Mouse (Mus musculus): ENCODE results near the gene Heatr3. TPM values are rescaled to one million over a fixed set of nuclear protein-coding genes. Genes with fewer than 3 reads are reported as not detected.

Gene Heatr3
- polyA plus RNA-seq (2012; ENCODE audit: low replicate concordance): 9.9 and 22.2 TPM in 2 replicates

GRCm38 (mm10) chr8:88137748-88138484 lies at the start of gene Heatr3:
Gene Heatr3 (plus strand): TSS chr8:88137855.

GRCm38 (mm10) chr8:88118456-88119036 lies 19.1 kb upstream of the Heatr3 start, which contains the start of gene Cnep1r1:
Gene Cnep1r1 (plus strand): TSS chr8:88118769.

DNA sequence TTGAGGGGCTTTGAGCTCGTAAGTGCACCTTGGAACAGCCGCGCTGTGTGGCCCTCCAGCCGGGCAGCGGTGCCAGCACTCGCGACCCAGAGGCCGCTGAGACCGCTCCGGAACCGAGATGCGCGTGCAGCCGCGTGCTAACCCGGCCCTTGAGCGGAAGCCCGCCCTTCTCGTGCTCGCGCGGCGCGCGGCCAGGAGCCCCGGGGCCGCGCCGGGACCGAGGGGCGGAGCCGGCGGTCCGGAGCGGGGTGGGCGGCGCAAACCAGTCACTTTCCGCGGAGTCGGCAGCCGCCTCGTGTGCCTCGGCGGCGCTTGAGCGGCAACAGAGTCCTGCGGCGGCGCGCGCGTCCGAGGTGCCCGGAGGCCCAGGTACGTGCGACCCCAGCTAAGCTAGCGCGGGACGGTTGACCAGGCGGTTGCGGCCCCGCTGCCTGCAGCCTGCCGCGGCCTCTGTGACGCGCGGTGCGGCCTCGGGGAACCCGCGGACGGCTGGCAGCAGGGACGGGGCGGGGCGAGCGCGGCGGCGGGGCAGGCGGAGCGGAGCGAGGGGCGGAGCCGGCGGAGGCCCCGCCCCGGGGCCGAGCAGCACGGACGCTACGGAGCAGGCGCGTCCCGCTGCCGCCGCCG lies 61.4 kb downstream of the Heatr3 start, which contains the start of gene Tent4b:
Gene Tent4b (plus strand): TSS at position 269 of the 627 bp plus-strand sequence.

Other genes starting within 250 kb of the Heatr3 start
- 0.11 and 0.13 TPM in 2 replicates for gene Zfp423, start 178.3 kb upstream of the Heatr3 start, polyA plus RNA-seq (2012; ENCODE audit: low replicate concordance)
- 4.7 and 6.3 TPM in 2 replicates for gene Cnep1r1, start 19.1 kb upstream of the Heatr3 start, polyA plus RNA-seq (2012; ENCODE audit: low replicate concordance)
- gene Tent4b, start 61.4 kb downstream of the Heatr3 start, polyA plus RNA-seq (2012; ENCODE audit: low replicate concordance): 18.0 and 30.0 TPM in 2 replicates
- gene Adcy7, start 134.5 kb downstream of the Heatr3 start, polyA plus RNA-seq (2012; ENCODE audit: low replicate concordance): 32.8 and 37.8 TPM in 2 replicates
- 145 and 251 TPM in 2 replicates for gene Brd7, start 224.3 kb downstream of the Heatr3 start, polyA plus RNA-seq (2012; ENCODE audit: low replicate concordance)